ENCODE assay signal across 7 mouse cellular contexts in the genomic region with DNA sequence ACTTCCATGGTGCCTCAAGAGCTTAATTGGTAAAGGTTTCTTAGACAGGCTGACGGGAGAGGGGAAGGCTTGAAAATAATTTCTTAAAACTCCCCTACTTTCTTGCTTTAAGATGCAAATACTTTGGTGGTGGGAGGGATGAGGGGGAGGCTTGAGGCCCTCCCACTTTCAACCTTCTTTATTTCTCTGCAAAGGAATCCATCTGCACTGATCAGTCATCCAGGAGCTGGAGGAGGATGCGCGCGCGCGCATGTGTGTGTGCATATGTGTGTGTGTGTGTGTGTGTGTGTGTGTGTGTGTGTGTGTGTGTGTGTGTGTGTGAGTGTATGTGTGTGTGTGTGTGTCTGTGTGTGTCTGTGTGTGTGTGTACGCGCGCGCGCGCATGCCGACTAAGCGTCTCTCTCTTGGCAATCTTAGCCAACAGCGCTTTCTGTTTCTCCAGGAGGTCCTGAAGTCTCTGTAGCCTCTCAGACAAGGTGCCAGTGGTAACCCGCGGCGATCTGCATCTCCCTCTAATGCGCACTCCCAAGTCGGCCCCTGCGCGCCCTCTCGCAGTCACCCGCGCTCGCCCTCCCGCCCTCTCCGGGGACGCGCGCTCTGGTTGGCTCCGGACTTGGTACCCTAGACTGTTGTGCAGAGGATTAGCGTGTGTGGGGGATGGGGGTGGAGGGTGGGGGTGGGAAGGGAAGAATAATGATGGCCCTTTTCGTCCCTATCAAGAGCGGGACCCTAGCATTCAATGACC. TPM values are rescaled to one million over a fixed set of nuclear protein-coding genes. Genes with fewer than 3 reads are reported as not detected.
A peak's percentile ranks its signal among the peaks of the same experiment; 100 is the strongest.
DNase-seq lines count a peak whose midpoint lies in the region; ATAC-seq and TF ChIP-seq lines count a peak whose summit lies in the region.

TSS of gene Cdh7 (plus strand) at position 368 of the 745 bp plus-strand sequence.

- peak within 1 kb of the TSS; percentile 89 for H3K4me2 ChIP-seq in forebrain, embryonic 11.5 days (ENCODE audit: low read depth, low read length, severe bottlenecking)
- H3K4me2 ChIP-seq in midbrain, embryonic 12.5 days (replicated peaks) = peak within 1 kb of the TSS; percentile 93

- H3K4me3 ChIP-seq in ES-E14 (ENCODE audit: insufficient read depth in 1 of 2, low read depth in 1 of 2, low read length in 2 of 2, poor library complexity in 1 of 2, severe bottlenecking in 1 of 2) = peak within 1 kb of the TSS; percentile 67 to 75
- H3K4me3 ChIP-seq in forebrain, embryonic 11.5 days (ENCODE audit: low read depth, low read length) = peak within 1 kb of the TSS; percentile 55
- H3K4me3 ChIP-seq in midbrain, embryonic 12.5 days = peak within 1 kb of the TSS; percentile 66

- peak; percentile 91 for ATAC-seq in forebrain, embryonic 11.5 days (replicated peaks; ENCODE audit: low FRiP score)
- ATAC-seq in midbrain, embryonic 12.5 days (ENCODE audit: low FRiP score, low read depth) = peak; percentile 92

- H3K27ac ChIP-seq in ES-E14 (ENCODE audit: insufficient read depth, low read depth, low read length, poor library complexity, severe bottlenecking) = no peak within 1 kb of the TSS
- peak within 1 kb of the TSS; percentile 62 for H3K27ac ChIP-seq in forebrain, embryonic 11.5 days (ENCODE audit: low read depth, low read length)
- H3K27ac ChIP-seq in midbrain, embryonic 12.5 days (replicated peaks) = peak within 1 kb of the TSS; percentile 76

- in situ Hi-C loops in ES-E14 (cut with MboI; ENCODE audit: low sequenced_read_pairs in 2 of 2, unreplicated experiment in 2 of 2) = no loop called here

- H3K9me3 ChIP-seq in ES-E14 (ENCODE audit: control insufficient read depth, insufficient read depth, low read depth, low read length) = no peaks in the 10 kb centered on the region
- no peaks in the 10 kb centered on the region for H3K9me3 ChIP-seq in forebrain, embryonic 11.5 days (ENCODE audit: control insufficient read depth, low read length)
- no peaks in the 10 kb centered on the region for H3K9me3 ChIP-seq in midbrain, embryonic 12.5 days

- peak; percentile 45 for DNase-seq in ES-E14 (ENCODE audit: low read depth, low spot score)
- DNase-seq in brain, adult 2 months (ENCODE audit: low read depth, low spot score) = peak; percentile 93
- peak; percentile 84 for DNase-seq in forebrain, embryonic 11.5 days (ENCODE audit: low spot score)
- peak; percentile 44 to 55 for DNase-seq in layer of hippocampus, postnatal 10 days (ENCODE audit: low spot score in 2 of 2)
- DNase-seq in yolk sac, embryonic 10.5 days (ENCODE audit: low spot score) = peak; percentile 3
- DNase-seq in urinary bladder, postnatal 14 days (ENCODE audit: low spot score) = no peak

- peak within 1 kb of the TSS; percentile 22 for H3K9ac ChIP-seq in ES-E14 (ENCODE audit: insufficient read depth, low read depth, low read length, poor library complexity, severe bottlenecking)
- peak within 1 kb of the TSS; percentile 55 for H3K9ac ChIP-seq in forebrain, embryonic 11.5 days (ENCODE audit: low read length)
- H3K9ac ChIP-seq in midbrain, embryonic 12.5 days (replicated peaks) = peak within 1 kb of the TSS; percentile 67

- H3K4me1 ChIP-seq in ES-E14 (ENCODE audit: control insufficient read depth in 2 of 2, insufficient read depth in 2 of 2, low read length in 2 of 2, poor library complexity in 1 of 2) = no peaks in the 10 kb centered on the region
- H3K4me1 ChIP-seq in forebrain, embryonic 11.5 days (replicated peaks; ENCODE audit: control insufficient read depth, insufficient read depth, low read length) = peaks cover 2% of the 10 kb centered on the region; the same call in 1 of the 2 replicates
- H3K4me1 ChIP-seq in midbrain, embryonic 12.5 days = peaks cover 21% of the 10 kb centered on the region

- no peaks in the 10 kb centered on the region for H3K27me3 ChIP-seq in forebrain, embryonic 11.5 days (ENCODE audit: control insufficient read depth, insufficient read depth, low read length)
- H3K27me3 ChIP-seq in midbrain, embryonic 12.5 days = no peaks in the 10 kb centered on the region

- WGBS in forebrain, embryonic 11.5 days = 1% methylated on average over 28 of the region's 35 CpGs
- WGBS in midbrain, embryonic 12.5 days = 0% methylated on average over 26 of the region's 35 CpGs

- H3K36me3 ChIP-seq in ES-E14 (ENCODE audit: control insufficient read depth, insufficient read depth, low read length, poor library complexity, severe bottlenecking) = no peaks in the 10 kb centered on the region
- H3K36me3 ChIP-seq in forebrain, embryonic 11.5 days (ENCODE audit: control insufficient read depth, insufficient read depth, low read length) = no peaks in the 10 kb centered on the region
- H3K36me3 ChIP-seq in midbrain, embryonic 12.5 days = no peaks in the 10 kb centered on the region

TF ChIP-seq in ES-E14, 5 proteins besides CTCF, POLR2A, EP300 and RAD21:
- TF ChIP-seq MAFK (IDR thresholded peaks at IDR 0.05; ENCODE audit: insufficient read depth, low read depth, low read length) = no peak
- no peak for TF ChIP-seq CHD2 (IDR thresholded peaks at IDR 0.05; ENCODE audit: low read depth, low read length)
- no peak for TF ChIP-seq HCFC1 (IDR thresholded peaks at IDR 0.05; ENCODE audit: borderline replicate concordance, insufficient read depth, low read length)
- no peak for TF ChIP-seq ZC3H11A (IDR thresholded peaks at IDR 0.05; ENCODE audit: borderline replicate concordance, low read depth, low read length)
- TF ChIP-seq ZNF384 (IDR thresholded peaks at IDR 0.05; ENCODE audit: low read depth, low read length) = no peak

RNA-seq across cellular contexts. Expression of gene Cdh7, which starts in this region (rescaled TPM):
- total RNA-seq in ES-E14 (2012; rRNA removed) = not detected in 2 replicates
- polyA plus RNA-seq in forebrain, embryonic 11.5 days (2014; fragmentation: Nextera tagmentation; extraction: Ambion mirVana) = 9.6 and 9.8 TPM in 2 replicates
- 1 to 10 TPM; 4.4 to 6.4 TPM for total RNA-seq in layer of hippocampus, postnatal 10 days (2021)
- polyA plus RNA-seq in midbrain, embryonic 12.5 days (2016; fragmentation: Nextera tagmentation; extraction: Ambion mirVana) = 5.2 and 6.4 TPM in 2 replicates

Comparison
In these comparisons a context has a peak if more than half of its experiments do, and no peak if none do; other contexts are left out.
1. Peak in DNase-seq, H3K4me3 ChIP-seq and H3K9ac ChIP-seq in ES-E14; RNA of the gene not detected or under 1 TPM.